Mouse (Mus musculus) liver, postnatal 0 days (tissue): ENCODE data around the gene Fam131c.

ENCODE experiments used
- CTCF ChIP-seq: sonication (generic); IDR thresholded peaks from 2 replicates; pipeline ENCODE4 v1.5.1; 2016; ENCODE audit warnings: antibody characterized with exemption, low read depth
- EP300 ChIP-seq: IDR thresholded peaks from 2 replicates; pipeline ENCODE4 v1.6.1; 2016; ENCODE audit warnings: antibody characterized with exemption, low read depth, mild to moderate bottlenecking

DNA sequence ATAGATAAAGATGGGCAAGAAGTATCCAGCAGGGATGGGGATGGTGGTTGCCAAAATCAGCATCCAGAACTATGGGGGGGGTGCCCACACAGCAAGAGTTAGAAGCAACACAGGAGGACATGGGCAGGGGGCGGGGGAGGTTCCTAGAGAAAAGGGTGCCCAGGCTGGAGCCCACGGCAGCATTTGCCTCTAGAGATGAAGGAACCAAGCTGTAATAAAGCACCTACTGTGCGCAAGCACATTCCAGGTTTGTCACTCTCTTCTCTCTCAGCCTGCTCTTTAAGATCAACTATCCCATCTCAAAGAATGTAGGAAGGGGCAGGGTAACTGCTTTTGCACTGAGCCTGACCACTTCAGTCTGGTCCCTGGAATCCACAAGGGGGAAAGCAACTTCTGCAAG is 40.6 kb downstream of the Fam131c start:
- no peak for TF ChIP-seq CTCF
- TF ChIP-seq EP300 = no peak
